Mouse (Mus musculus): ENCODE measurements around the gene Dtx1.

DNA sequence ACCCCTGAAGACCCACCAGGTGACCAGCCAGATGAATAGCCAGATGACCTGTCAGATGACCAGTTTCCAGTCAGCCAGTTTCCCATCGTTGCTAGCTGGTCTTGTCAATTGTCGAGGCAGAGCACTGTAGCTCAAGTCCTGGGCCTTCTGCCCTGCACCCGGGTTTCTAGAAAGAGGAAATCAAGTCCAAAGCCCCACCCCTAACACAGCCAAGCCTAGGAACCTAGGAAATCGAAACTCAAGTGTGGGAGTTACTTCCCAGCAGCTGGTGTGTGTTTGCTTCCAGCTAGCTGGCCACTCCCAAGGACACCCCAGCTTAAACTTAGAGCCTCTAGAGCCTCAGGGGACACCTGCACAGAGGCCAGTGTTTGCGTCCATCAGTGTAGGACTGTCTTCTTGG, 38.0 kb upstream of the Dtx1 start, which contains the start of gene Oas2:
- no peak for TF ChIP-seq HCFC1 (IDR thresholded peaks at IDR 0.05; ENCODE audit: borderline replicate concordance, insufficient read depth, low read length)
- TF ChIP-seq ZC3H11A (IDR thresholded peaks at IDR 0.05; ENCODE audit: borderline replicate concordance, low read depth, low read length), result no peak
- no peak for TF ChIP-seq ZNF384 (IDR thresholded peaks at IDR 0.05; ENCODE audit: low read depth, low read length)
- no peak for TF ChIP-seq MAFK (IDR thresholded peaks at IDR 0.05; ENCODE audit: insufficient read depth, low read depth, low read length)
- no peak for TF ChIP-seq CHD2 (IDR thresholded peaks at IDR 0.05; ENCODE audit: low read depth, low read length)
